28 mouse cellular contexts compared by ENCODE assay signal in the genomic region with DNA sequence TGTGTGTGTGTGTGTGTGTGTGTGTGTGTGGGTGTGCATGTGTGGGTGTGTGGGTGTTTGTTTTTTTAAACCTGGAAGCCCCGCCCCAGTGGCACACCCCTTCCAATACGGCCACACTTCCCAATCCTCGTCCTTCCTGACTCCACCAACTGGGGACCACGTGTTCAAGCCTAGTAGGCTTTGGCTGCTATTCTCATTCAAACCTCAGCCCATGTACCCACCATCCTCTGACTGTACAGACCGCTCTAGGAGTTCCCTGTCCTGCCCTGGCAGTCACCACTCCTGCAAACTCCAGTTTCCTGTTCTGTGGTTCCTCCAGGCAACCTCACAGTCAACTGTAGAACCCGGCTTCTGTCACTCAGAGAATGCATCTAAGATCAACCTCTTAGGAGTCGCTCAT. TPM values are rescaled to one million over a fixed set of nuclear protein-coding genes. Genes with fewer than 3 reads are reported as not detected.
DNase-seq lines count a peak whose midpoint lies in the region; ATAC-seq lines count a peak whose summit lies in the region.
"Had no signal": no experiment of that assay in that cellular context is flagged by ENCODE, and none has a peak within 500 bp of the region (broad histone marks: within the 10 kb centered on the region; RNA-seq: fewer than 3 reads in every experiment).

No protein-coding gene starts in this region.

- WGBS in liver, embryonic 12.5 days (ENCODE audit: insufficient replicate concordance) = 58% methylated on average over 7 of the region's 7 CpGs
- 65% methylated on average over 7 of the region's 7 CpGs for WGBS in liver, embryonic 11.5 days

- H3K4me1 ChIP-seq in liver, embryonic 12.5 days = peaks cover 48% of the 10 kb centered on the region
- H3K4me1 ChIP-seq in liver, embryonic 11.5 days (replicated peaks; ENCODE audit: control insufficient read depth, insufficient read depth, low read length) = peaks cover 16% of the 10 kb centered on the region

- H3K4me3 ChIP-seq in liver, embryonic 12.5 days = no peak overlapping the region
- no peak overlapping the region for H3K4me3 ChIP-seq in liver, embryonic 11.5 days (ENCODE audit: low read depth, low read length)
- H3K4me3 ChIP-seq: embryonic facial prominence, embryonic 10.5 days; embryonic facial prominence, embryonic 15.5 days; forebrain, embryonic 12.5 days; heart, embryonic 10.5 days; heart, embryonic 15.5 days; hindbrain, embryonic 13.5 days; limb, embryonic 13.5 days; liver, embryonic 13.5 days; lung, embryonic 15.5 days; midbrain, embryonic 13.5 days had no signal

- no peaks in the 10 kb centered on the region for H3K9me3 ChIP-seq in liver, embryonic 12.5 days (replicated peaks)
- no peaks in the 10 kb centered on the region for H3K9me3 ChIP-seq in liver, embryonic 11.5 days (ENCODE audit: control insufficient read depth, low read length)
- H3K9me3 ChIP-seq: embryonic facial prominence, embryonic 10.5 days; embryonic facial prominence, embryonic 15.5 days; forebrain, embryonic 12.5 days; heart, embryonic 10.5 days; heart, embryonic 15.5 days; hindbrain, embryonic 13.5 days; limb, embryonic 13.5 days; liver, embryonic 13.5 days; lung, embryonic 15.5 days; midbrain, embryonic 13.5 days had no signal

- DNase-seq in liver, embryonic 11.5 days (ENCODE audit: low spot score) = no peak
- DNase-seq in 416B (ENCODE audit: low read depth) = peak; percentile 74
- no peak for DNase-seq in spleen, postnatal 10 days (ENCODE audit: low spot score in 2 of 2)
- no peak for DNase-seq in right cerebral cortex, postnatal 14 days
- DNase-seq: adrenal gland, adult 2 months; adrenal gland, postnatal 36 days; cerebellum, adult 2 months; cerebellum, postnatal 14 days; forebrain, postnatal 0 days; kidney, adult 11 months; kidney, postnatal 25 days; liver, embryonic 13.5 days; thymus, adult 2 months; thymus, postnatal 36 days had no signal

- H3K27me3 ChIP-seq in liver, embryonic 12.5 days (replicated peaks) = no peaks in the 10 kb centered on the region
- no peaks in the 10 kb centered on the region for H3K27me3 ChIP-seq in liver, embryonic 11.5 days (replicated peaks; ENCODE audit: control insufficient read depth, insufficient read depth, low read length)
- H3K27me3 ChIP-seq: embryonic facial prominence, embryonic 15.5 days; forebrain, embryonic 12.5 days; heart, embryonic 15.5 days; hindbrain, embryonic 13.5 days; limb, embryonic 13.5 days; liver, embryonic 13.5 days; lung, embryonic 15.5 days; midbrain, embryonic 13.5 days had no signal

- H3K36me3 ChIP-seq in liver, embryonic 12.5 days = peaks cover 54% of the 10 kb centered on the region
- H3K36me3 ChIP-seq in liver, embryonic 11.5 days (ENCODE audit: control insufficient read depth, insufficient read depth, low read length) = 0 out of 2 replicates have a peak, but pooled peaks cover 3% of the 10 kb centered on the region
- H3K36me3 ChIP-seq: embryonic facial prominence, embryonic 15.5 days; heart, embryonic 15.5 days; lung, embryonic 15.5 days had no signal

- no peak for ATAC-seq in liver, embryonic 12.5 days
- ATAC-seq in liver, embryonic 11.5 days (replicated peaks; ENCODE audit: low FRiP score) = no peak
- peak; percentile 86 for ATAC-seq in common myeloid progenitor, adult 5-6 weeks (replicated peaks; ENCODE audit: low read depth, poor library complexity, severe bottlenecking)
- peak; percentile 61 for ATAC-seq in megakaryocyte progenitor cell, adult 5-6 weeks (replicated peaks; ENCODE audit: poor library complexity)
- ATAC-seq: CD4-positive, CD25-positive, alpha-beta regulatory T cell, adult 4 months; forebrain, postnatal 0 days; inflammation-experienced regulatory T-cells, adult 6 months; midbrain, embryonic 13.5 days had no signal

- no peak overlapping the region for H3K4me2 ChIP-seq in liver, embryonic 12.5 days
- H3K4me2 ChIP-seq in liver, embryonic 11.5 days = no peak overlapping the region
- H3K4me2 ChIP-seq: embryonic facial prominence, embryonic 15.5 days; forebrain, embryonic 12.5 days; heart, embryonic 15.5 days; hindbrain, embryonic 13.5 days; limb, embryonic 13.5 days; liver, embryonic 13.5 days; lung, embryonic 15.5 days; midbrain, embryonic 13.5 days had no signal

- H3K9ac ChIP-seq in liver, embryonic 12.5 days = no peak overlapping the region
- no peak overlapping the region for H3K9ac ChIP-seq in liver, embryonic 11.5 days (ENCODE audit: low read depth, low read length)
- H3K9ac ChIP-seq: embryonic facial prominence, embryonic 15.5 days; forebrain, embryonic 12.5 days; forebrain, postnatal 0 days; heart, embryonic 15.5 days; hindbrain, embryonic 13.5 days; limb, embryonic 13.5 days; liver, embryonic 13.5 days; lung, embryonic 15.5 days; midbrain, embryonic 13.5 days had no signal

- H3K27ac ChIP-seq in liver, embryonic 12.5 days = 0 out of 2 replicates have a peak overlapping the region, but pooled peaks have one; percentile 28
- no peak overlapping the region for H3K27ac ChIP-seq in liver, embryonic 11.5 days (ENCODE audit: low read depth, low read length)
- H3K27ac ChIP-seq: embryonic facial prominence, embryonic 10.5 days; embryonic facial prominence, embryonic 15.5 days; forebrain, embryonic 12.5 days; heart, embryonic 10.5 days; heart, embryonic 15.5 days; hindbrain, embryonic 13.5 days; limb, embryonic 13.5 days; liver, embryonic 13.5 days; midbrain, embryonic 13.5 days had no signal

RNA-seq across cellular contexts. Expression of a gene that starts 14.3 kb away (rescaled TPM):
- polyA plus RNA-seq in liver, embryonic 12.5 days (2016; fragmentation: Nextera tagmentation; extraction: Ambion mirVana) = 39.8 and 41.1 TPM in 2 replicates
- polyA plus RNA-seq in liver, embryonic 11.5 days (2014; fragmentation: Nextera tagmentation; extraction: Ambion mirVana) = 29.0 and 30.7 TPM in 2 replicates
- total RNA-seq in common myeloid progenitor, adult 5-6 weeks (2017) = 4.7 and 5.5 TPM in 2 replicates
- 17.2 and 20.3 TPM in 2 replicates for total RNA-seq in megakaryocyte progenitor cell, adult 5-6 weeks (2015)
- 6.0 and 7.8 TPM in 2 replicates for total RNA-seq in megakaryocyte progenitor cell, adult 5-6 weeks (2017)

Comparison
In these comparisons a context has a peak if more than half of its experiments do, and no peak if none do; other contexts are left out.
1. ATAC-seq: peak in common myeloid progenitor, adult 5-6 weeks (single experiment) and megakaryocyte progenitor cell, adult 5-6 weeks (single experiment); none in liver, embryonic 12.5 days (single experiment) and liver, embryonic 11.5 days (single experiment).